Mouse (Mus musculus) retina, postnatal 1 day (tissue): ENCODE measurements around the gene Kcnk3.

ENCODE experiments used
- DNase-seq: peaks from one replicate; pipeline ENCODE4 v3.0.0-alpha.2; 2012

The Kcnk3 gene

DNA sequence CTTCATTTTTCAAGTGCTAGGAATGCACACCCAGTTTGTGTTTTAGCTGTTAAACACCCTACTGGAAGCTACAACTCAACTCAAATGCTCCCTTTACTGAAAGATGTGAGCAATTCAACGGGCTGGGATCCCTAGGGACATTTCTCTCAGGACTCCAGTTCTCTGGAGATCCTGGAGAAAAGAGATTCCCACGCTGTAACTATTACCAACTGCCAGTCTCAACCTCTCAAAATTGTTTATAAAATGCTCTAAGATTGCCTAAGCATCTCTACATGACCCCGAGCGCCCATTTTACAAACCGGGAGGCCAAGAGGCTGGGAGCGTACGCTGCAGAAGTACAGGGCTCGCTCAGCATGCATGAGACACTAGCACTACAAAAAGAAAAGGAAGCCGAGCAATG, 59.4 kb downstream of the Kcnk3 start:
- DNase-seq, result no peak

DNA sequence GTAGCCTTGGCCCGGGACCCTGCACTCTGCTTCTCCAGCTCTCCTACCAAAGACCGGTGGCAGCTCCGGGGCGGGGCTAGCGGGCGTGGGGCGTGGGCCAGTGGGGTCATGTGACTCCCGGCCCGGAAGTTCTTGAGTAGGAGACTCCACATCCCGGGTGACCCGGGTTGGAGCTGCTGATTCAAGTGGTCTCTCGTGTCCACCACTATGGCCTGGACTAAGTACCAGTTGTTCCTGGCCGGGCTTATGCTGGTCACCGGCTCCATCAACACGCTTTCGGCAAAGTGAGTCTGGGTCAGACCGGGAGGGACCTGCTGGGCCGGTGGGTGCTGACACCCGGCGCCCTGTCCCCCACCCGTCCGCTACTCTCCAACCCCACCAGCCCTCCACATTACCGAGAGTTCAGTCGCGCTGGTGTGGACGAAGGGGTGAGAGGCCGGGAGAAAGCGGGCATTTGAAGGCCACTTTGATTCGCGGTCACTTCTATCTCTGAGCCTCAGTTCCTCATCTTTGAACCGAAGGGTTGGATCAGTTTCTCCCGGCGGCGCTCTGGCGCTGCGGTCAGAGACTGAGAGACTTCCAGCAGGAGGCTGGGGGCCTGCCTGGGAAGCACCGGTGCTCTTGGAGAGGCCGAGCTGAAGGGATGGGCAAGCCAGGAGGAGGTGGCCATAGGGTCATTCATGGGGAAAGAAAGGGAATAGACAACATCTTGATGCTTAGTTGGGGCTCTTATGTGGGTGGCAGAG, 60.0 kb downstream of the Kcnk3 start, which contains the start of gene Slc35f6:
Slc35f6 (plus strand) TSS at position 119 of the 746 bp plus-strand sequence.
- peak; percentile 91 for DNase-seq

DNA sequence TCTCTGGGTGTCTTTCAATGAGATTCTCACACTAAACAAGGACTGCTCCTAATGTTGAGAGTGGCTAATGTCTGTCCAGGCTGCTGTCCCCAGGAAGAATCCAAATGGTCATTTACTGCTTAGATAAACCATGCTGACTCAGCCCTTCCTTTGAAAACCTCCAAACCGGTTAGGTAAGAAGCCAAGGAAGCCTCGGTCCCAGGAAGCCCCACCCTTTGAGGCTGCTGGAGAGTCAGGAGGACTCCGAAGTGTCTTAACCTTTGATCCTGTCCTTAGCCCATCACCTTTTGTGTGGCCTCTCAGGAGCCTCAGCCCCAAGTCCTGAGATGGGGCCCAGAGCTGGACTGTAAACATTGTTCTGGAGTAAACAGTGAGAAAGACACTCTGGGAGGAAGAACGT, 61.6 kb downstream of the Kcnk3 start:
- DNase-seq, result no peak

DNA sequence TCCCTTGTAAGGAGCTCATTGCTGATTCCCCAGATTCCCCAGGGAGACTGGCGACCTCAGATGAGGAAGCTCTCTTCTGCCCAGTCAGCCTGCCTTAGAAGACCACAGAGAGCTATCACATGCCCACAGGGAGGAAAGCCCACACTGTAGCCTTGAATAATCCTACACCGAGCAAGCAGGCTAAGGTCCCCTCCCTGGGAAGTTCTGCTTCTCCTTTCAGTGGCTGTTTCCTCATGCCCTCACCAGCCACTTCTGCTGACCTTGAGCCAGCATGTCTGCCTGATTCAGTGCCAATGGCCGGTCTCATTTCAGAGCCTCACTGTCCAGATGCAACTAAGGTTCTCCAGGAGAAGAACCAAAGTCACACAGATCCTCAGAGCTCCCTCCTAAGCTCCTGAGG, 62.8 kb downstream of the Kcnk3 start:
- DNase-seq, result no peak

DNA sequence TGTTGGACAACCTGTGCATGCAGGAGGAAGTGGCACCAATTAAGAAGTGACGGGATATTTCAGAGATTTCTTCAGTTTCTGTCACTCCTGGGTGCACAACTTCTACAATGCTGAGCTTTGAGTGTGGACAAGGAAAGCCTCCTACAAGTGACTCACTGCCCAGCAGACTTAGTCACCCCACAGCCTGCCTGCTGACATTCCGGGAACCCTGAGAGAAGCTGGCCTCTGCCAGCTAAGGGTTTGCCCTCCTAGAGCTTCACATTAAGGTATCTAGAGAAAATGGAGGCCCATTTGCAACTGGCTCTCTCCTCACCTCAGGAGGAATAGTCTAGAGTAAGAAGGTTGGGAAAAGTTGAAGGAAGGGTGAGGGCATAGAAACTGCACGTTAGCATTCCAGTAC, 63.6 kb downstream of the Kcnk3 start:
- no peak for DNase-seq

DNA sequence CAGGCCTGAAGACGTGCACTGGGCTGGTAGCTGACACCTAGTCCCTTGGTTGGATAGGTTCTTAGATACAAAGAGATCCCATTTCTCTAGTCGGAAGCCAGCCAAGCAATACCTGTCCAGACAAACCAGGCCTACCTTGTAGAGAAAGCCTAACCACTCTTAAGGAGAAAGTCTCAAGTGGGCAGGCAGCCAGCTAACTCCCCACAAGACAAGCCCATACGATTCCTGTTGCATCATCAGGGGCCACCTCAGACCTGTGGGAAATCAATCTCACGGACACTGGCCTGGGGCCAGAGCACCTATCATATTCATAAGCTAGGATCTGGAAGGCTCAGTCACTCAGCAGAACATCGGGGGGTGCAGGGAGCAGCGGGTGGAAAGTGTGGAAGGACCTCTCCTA, 65.3 kb downstream of the Kcnk3 start:
- DNase-seq, result no peak

DNA sequence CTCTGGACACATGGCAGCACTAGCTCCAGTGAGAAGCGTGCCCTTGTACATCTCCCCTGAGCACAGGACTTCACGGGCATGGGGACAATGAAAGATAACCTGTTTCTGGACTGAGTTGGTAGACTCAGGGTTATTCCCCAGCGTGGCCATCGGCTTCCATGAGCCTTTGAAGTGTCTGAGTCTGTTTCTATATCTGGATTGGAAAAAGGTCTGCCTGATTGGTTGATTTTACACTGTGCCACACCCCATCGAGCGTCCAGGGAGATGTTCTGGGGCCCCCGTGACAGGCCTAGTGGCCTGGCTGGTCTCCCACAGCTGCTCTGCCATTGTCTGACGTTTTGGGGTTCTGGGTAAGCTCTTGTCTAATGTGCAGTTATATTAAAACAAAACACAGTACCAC, 67.1 kb downstream of the Kcnk3 start:
- DNase-seq, result no peak

DNA sequence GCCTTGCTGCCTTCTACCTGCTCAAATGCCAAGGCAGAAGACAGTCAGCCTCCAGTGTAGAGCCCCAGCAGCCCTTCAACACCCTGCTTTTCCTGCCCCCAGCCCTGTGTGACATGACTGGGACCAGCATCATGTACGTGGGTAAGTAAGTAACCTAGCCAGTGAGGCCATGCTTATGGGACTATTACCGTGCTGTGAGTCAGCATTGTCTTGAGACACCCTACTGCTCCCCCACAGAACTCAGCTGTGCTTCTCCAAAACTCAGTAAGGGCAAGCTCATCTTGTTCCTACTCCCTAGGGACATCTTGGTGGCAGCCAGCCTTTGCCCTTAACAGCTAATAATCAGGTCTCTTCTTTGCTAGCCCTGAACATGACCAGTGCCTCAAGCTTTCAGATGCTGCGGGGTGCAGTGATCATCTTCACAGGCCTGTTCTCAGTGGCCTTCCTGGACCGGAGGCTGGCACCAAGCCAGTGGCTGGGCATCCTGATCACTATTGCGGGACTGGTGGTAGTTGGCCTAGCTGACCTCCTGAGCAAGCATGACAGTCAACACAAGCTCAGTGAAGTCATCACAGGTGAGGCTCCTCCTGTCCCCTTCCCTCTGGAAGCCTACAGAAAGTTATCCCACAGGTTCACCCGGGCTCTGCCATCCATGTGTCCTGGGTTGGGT, 67.7 kb downstream of the Kcnk3 start:
- DNase-seq, result no peak

DNA sequence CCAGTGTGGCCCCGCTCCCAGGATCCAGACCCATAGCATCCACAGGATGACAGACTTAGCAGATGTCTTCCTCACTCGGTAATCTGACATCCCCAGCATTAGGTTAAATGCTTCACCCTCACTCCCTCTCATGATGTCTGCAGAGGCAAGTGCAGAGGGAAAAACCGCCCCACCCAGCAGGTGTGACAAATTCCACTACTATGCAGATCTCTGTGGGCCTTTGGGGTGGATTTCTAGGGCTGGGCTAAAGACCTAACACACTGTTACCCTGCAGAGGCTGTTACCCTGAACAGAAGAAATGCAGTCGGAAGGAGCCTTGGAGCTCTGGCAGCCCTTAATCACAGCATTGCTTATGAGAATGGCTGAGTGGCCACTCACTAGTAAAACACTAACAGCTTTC, 71.1 kb downstream of the Kcnk3 start:
- no peak for DNase-seq

DNA sequence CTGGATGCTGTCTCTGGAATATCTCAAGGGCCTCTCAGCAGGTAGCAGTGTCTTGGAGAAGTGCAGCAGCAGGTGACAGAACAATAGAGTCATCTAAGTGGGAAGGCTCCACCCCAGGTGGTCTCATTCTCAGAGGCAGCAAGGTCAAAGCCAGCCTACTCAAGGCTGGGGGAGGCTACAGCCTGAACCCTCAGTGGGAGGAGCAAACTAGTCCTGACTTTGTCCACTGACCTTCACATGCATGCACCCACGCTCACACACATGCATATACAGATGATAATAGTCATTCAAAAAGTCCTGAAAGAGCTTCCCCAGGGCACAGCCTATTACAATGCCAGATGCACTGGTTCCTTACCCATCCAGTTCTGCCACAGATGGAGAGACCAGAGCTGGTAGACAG, 72.3 kb downstream of the Kcnk3 start:
- no peak for DNase-seq

DNA sequence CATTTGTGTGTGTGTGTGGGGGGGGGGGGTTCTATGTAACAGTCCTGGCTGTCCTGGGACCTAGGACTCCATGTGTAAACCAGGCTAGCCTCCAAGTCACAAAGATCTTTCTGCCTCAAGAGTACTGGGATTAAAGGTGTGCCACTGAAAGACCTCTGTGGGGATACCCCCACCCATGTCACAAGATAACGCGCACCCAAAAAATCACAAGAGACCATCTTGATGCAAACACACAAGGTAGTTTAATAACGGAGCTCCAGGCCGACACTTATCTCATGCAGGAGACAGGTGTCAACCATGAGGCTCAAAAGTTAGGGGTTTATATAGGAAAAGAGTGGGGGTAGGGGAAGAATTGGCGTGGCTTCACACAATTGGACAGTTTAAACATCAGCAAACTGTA, 72.8 kb downstream of the Kcnk3 start:
- no peak for DNase-seq

DNA sequence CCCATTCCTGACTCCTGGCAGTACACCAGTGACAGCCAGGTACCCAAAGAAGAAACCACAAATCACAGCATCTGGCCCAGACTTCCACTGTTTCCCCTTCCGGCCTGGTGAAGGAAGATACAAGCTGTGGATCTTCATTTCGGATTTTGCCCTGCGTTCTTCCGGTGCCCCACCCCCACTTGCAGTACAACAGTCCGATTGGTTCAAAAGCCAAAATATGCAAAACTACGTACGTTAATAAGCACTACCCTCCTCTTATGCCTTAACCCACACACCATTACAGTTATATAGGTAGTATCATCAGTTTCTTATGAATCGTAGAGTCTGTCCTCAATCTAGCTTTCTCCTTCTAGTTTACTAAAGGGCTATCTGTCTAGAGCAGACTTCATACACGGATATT, 77.4 kb downstream of the Kcnk3 start:
- DNase-seq, result no peak

DNA sequence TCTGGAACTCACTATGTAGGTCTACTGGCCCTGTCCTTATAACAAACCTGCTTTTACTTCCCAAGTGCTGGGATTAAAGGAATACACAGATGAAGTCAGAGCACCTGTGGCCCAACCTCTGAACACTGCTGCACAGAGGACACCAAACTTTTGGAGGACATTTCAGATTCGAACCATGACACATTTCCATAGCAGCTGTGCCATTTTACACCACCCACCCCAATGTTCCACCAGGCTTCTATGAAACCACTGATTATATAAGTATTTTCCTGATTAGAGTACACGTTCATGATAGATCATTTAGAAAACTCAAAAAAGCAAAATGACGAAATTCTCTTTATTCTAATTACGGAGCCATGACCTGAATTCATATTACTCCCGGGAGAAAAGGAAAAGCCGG, 78.0 kb downstream of the Kcnk3 start:
- DNase-seq, result no peak

DNA sequence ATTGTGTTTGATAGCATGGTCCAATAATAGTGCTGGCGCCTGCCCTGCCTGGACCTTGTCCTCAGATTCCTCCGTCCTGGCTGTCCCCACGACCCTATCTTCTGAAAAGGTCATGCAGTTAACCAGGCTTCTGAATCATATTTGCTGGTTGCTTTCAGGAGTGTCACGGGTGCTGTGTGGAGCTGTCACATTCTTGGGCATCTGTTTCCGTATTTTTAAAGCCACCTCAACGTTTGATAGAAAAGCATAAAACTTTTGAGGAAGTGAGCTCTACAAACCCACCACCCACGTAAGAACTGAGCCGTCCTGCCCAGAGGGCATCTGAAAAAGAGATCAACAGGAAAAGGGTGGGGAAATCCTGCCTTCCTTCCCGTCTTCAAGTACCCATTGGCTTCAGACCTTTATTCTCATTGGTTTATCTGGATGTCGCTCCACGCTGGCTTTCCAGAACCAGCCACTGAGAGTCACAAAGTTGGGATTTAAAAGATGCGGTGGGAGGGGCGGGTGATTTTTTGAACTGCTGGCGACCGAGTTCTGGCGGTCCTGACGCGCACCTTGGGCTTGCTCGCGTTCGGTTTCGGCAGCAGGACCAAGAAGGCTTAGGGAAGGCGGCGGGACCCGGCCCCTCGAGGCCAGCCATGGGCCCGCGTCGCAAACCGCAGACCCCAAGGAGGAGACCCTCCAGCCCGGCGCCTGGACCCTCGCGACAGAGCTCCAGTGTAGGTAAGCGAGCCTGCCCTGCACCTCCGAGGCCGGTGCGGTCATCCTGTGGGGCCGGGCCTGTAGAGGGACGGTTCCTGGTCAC, 78.6 kb downstream of the Kcnk3 start, which contains the start of gene Cenpa:
Cenpa (plus strand) TSS at position 387 of the 805 bp plus-strand sequence.
- peak; percentile 98 for DNase-seq

DNA sequence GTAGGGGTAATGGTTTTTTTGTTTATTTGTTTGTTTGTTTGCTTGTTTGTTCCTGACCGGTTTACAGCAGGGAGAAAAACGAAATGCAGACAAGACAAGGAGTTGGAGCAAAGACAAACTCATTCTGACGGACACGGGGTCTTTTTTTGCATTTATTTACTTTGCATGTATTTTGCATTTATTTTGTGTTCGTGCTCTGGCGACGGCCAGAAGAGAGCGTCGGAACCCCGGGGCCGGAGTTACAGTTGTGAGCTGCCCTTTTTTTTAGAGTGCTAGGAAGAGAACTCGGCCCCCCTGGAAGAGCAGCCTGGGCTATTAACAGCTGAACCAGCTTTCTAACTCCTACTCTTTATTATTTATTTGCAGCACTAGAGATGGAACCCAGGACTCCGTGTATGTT, 79.2 kb downstream of the Kcnk3 start:
- DNase-seq, result no peak

DNA sequence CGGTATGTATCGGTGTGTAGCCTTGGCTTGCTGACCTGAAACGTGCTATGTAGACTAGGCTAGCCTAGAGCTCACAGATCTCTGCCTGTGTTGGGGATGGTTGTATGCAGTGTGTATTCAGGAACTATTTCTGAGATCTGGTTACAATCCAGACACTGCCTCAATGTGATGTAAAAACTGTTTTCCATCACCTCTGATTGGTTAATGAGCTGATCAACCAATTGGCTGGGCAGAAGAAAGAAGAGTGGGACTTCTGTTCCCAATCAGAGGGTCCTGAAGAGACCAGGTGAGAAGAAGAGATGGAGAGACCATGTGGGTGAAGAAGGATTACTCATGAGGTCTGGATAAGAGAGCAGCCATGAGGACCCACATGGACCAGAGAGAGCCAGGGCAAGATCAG, 79.7 kb downstream of the Kcnk3 start:
- DNase-seq, result no peak

DNA sequence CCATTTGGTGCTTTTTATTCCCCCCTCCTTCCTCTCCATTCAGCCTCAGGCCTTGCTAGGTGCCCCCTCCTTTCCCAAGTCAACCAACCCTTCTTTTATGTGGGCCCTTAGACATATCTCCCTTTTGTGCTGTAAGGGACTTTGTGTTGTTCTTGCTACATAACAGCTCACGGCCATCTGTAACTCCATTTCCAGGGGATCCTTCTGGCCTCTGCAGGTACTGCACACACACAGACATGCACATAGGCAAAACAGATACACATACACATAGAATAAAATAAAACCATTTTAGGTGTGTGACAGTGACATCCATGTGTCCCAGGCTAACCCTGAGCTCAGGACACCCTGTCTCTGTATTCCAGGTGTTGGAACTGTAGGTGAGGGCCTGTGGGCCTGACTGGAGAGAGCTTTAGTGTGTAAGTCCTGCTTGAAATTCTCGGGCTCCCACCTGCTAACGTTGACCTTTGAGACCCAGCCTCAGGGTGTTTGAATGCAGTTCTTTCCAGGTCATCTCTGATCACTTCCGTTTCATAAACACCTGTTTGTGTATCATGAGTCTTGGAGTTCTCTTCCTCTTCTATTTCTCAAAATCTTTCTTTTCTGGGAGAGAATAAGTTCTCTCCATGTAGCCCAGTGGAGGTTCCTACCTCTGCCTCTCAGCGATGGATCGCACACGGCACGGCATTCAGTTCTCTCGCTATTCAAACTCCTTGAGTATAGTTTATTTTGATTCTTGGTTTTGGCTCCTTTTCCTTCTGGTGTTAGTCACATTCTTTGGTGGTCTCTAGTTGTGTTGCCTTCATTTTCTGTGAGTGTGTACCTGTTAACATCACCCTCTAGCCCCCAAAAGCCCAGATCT, 80.9 kb downstream of the Kcnk3 start:
- no peak for DNase-seq

DNA sequence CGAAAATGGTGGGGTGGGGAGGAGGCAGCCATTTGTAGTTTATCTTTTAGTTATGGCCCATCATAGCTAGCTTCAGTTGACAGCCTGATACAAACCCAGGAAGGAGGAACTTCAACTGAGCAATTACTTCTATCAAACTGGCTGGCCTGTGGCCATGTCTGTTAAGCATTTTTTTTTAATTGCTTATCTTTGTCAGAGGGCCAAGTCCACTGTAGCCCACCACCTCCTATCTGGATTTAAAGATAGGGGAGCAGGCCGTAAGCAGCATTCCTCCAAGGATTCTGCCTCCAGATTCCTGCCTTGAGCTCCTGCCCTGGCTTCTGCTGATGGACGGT, 81.5 kb downstream of the Kcnk3 start:
- DNase-seq, result no peak

DNA sequence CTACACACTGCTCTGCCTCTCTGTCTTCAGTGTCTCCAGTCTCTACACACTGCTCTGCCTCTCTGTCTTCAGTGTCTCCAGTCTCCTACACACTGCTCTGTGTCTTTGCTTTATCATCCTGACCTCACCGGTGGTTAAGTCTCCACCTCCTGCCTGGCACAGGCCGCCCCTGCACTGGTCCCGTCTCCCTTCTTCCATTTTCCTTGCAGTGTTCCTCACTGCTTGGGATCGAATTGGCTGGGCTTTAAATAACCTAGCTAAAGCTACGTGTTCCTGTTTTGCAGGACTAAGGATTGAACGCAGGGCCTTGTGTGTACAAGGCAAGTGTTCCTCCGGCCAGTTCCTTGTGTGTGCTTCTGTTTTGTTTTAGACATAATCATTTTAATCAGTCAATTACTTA, 82.1 kb downstream of the Kcnk3 start:
- DNase-seq, result no peak

DNA sequence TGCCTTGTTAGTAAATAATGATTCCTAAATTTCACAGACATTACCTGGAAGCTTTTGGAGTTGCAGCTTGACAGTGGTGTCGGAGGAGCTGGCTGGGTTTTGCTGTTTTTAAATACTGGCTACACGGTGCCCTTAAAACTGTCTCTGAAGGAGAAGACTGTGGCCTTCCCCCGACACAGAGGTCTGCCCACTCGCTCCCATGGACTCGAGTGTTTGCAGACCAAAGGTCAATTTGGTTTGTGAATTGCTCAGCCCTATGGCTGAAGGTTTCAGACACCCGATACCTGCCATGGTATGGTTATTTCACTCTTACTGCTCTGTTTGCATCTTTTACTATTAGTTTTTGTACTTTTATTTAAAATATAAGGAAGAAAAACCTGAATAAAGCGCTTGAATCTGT, 86.0 kb downstream of the Kcnk3 start:
- no peak for DNase-seq
